Mouse (Mus musculus) CH12.LX (cell line): ENCODE results near the gene Atp1a3.

ENCODE experiments used
- CTCF ChIP-seq, 2 experiments: IDR thresholded peaks in 1 of 2; conservative IDR thresholded peaks in 1 of 2; 2 replicates each; pipeline ENCODE4 v1.5.1; 2011 to 2012; ENCODE audit warnings: low read depth in 2 of 2, low read length in 2 of 2, improper control_type of control experiment in 1 of 2, inconsistent platforms in 1 of 2, mild to moderate bottlenecking in 1 of 2, moderate library complexity in 1 of 2
- IRF4 ChIP-seq: IDR thresholded peaks from 2 replicates; pipeline ENCODE4 v1.6.1; 2014; ENCODE audit warnings: low read depth, mild to moderate bottlenecking, inconsistent platforms, low read length, improper control_type of control experiment
- ZKSCAN1 ChIP-seq: IDR thresholded peaks from 2 replicates; pipeline ENCODE4 v1.6.1; 2012; ENCODE audit warnings: low read depth, inconsistent platforms, low read length, improper control_type of control experiment, borderline replicate concordance

- TF ChIP-seq CTCF (conservative IDR thresholded peaks at IDR 0.05 in 1 of 2, IDR thresholded peaks at IDR 0.05 in 1 of 2; ENCODE audit: low read depth in 2 of 2, low read length in 2 of 2) = peak; percentile 62 to 80
- no peak for TF ChIP-seq ZKSCAN1
- TF ChIP-seq IRF4 = no peak
Measured at GRCm38 (mm10) chr7:24964897-24965535, 40.7 kb downstream of the Atp1a3 start.
